Mouse (Mus musculus) CH12.LX (cell line): ENCODE data around the gene Gm6583. TPM values are rescaled to one million over a fixed set of nuclear protein-coding genes. Genes with fewer than 3 reads are reported as not detected.

Experiments
- DNase-seq: peaks from one replicate; pipeline ENCODE4 v3.0.0-alpha.2; 2013; ENCODE audit errors: extremely low read depth
- H3K27ac ChIP-seq: 2 replicates; pipeline ENCODE4 v1.5.1; 2012; ENCODE audit warnings: low read depth, mild to moderate bottlenecking, control low read depth, moderate library complexity; ENCODE audit not compliant: insufficient read depth
- H3K27me3 ChIP-seq: replicated peaks from 2 replicates; pipeline ENCODE3; 2012; ENCODE audit warnings: inconsistent platforms
- H3K36me3 ChIP-seq, 2 experiments: replicated peaks in 1 of 2; 2 replicates each; pipeline versions ENCODE3 to v1.6.1; 2012; ENCODE audit warnings: inconsistent platforms in 1 of 2, low read length in 1 of 2, mild to moderate bottlenecking in 1 of 2, mixed read lengths in 1 of 2, moderate library complexity in 1 of 2; ENCODE audit not compliant: control insufficient read depth in 1 of 2, insufficient read depth in 1 of 2
- H3K4me1 ChIP-seq, 2 experiments: 2 replicates each; pipeline ENCODE4 v1.6.1; 2012; ENCODE audit warnings: inconsistent platforms in 1 of 2, moderate library complexity in 1 of 2; ENCODE audit not compliant: insufficient read depth in 2 of 2, control insufficient read depth in 1 of 2
- H3K4me2 ChIP-seq: 2 replicates; pipeline ENCODE4 v1.6.1; 2012; ENCODE audit warnings: low read depth, mild to moderate bottlenecking, control low read depth; ENCODE audit not compliant: poor library complexity, insufficient read depth, severe bottlenecking
- H3K4me3 ChIP-seq, 3 experiments: fragments of 150-350 bp in 1 of 3; sonication (generic) in 1 of 3; replicated peaks in 1 of 3; 2 replicates each; pipeline versions ENCODE3 to v1.5.1; 2011 to 2012; ENCODE audit warnings: low read depth in 2 of 3, low read length in 2 of 3, mild to moderate bottlenecking in 2 of 3, moderate library complexity in 2 of 3, control low read depth in 1 of 3, improper control_type of control experiment in 1 of 3, inconsistent platforms in 1 of 3, mixed read lengths in 1 of 3; ENCODE audit not compliant: poor library complexity in 1 of 3
- H3K79me2 ChIP-seq: replicated peaks from 2 replicates; pipeline ENCODE4 v1.6.1; 2012; ENCODE audit warnings: mild to moderate bottlenecking, moderate library complexity; ENCODE audit not compliant: control insufficient read depth, poor library complexity, insufficient read depth, severe bottlenecking; ENCODE audit errors: extremely low read depth
- H3K9ac ChIP-seq: 2 replicates; pipeline ENCODE4 v1.6.1; 2012; ENCODE audit warnings: low read depth, mild to moderate bottlenecking, control low read depth, moderate library complexity; ENCODE audit not compliant: insufficient read depth
- H3K9me3 ChIP-seq: replicated peaks from 2 replicates; pipeline ENCODE3; 2012; ENCODE audit warnings: low read length, inconsistent platforms, mixed read lengths
- ELF1 ChIP-seq: IDR thresholded peaks from 2 replicates; pipeline ENCODE4 v1.6.1; 2014; ENCODE audit warnings: low read depth, mild to moderate bottlenecking, inconsistent platforms, low read length, improper control_type of control experiment
- HCFC1 ChIP-seq: IDR thresholded peaks from 2 replicates; pipeline ENCODE4 v1.6.1; 2012; ENCODE audit warnings: low read depth, mild to moderate bottlenecking, inconsistent platforms, low read length, improper control_type of control experiment
- JUND ChIP-seq: conservative IDR thresholded peaks from 2 replicates; pipeline ENCODE4 v1.6.1; 2011; ENCODE audit warnings: low read depth, low read length, improper control_type of control experiment
- MAFK ChIP-seq: IDR thresholded peaks from 2 replicates; pipeline ENCODE4 v1.6.1; 2011; ENCODE audit warnings: low read length, improper control_type of control experiment; ENCODE audit not compliant: insufficient replicate concordance
- MAZ ChIP-seq: IDR thresholded peaks from 2 replicates; pipeline ENCODE4 v1.6.1; 2012; ENCODE audit warnings: low read depth, mild to moderate bottlenecking, inconsistent platforms, low read length, improper control_type of control experiment, moderate library complexity
- MEF2A ChIP-seq: IDR thresholded peaks from 2 replicates; pipeline ENCODE4 v1.6.1; 2014; ENCODE audit warnings: low read depth, mild to moderate bottlenecking, inconsistent platforms, low read length, improper control_type of control experiment, borderline replicate concordance
- MXI1 ChIP-seq: IDR thresholded peaks from 2 replicates; pipeline ENCODE4 v1.6.1; 2011; ENCODE audit warnings: mild to moderate bottlenecking, low read depth, low read length, improper control_type of control experiment
- MYC ChIP-seq: IDR thresholded peaks from 2 replicates; pipeline ENCODE4 v1.6.1; 2011; ENCODE audit warnings: low read depth, mild to moderate bottlenecking, improper control_type of control experiment, low read length
- NELFE ChIP-seq: IDR thresholded peaks from 2 replicates; pipeline ENCODE4 v1.6.1; 2011; ENCODE audit warnings: low read depth, low read length, improper control_type of control experiment
- PAX5 ChIP-seq: IDR thresholded peaks from 2 replicates; pipeline ENCODE4 v1.6.1; 2012; ENCODE audit warnings: low read length, inconsistent platforms, mixed read lengths
- RAD21 ChIP-seq: IDR thresholded peaks from 2 replicates; pipeline ENCODE4 v1.6.1; 2011; ENCODE audit warnings: low read depth, mild to moderate bottlenecking, low read length, improper control_type of control experiment, moderate library complexity
- SIN3A ChIP-seq: IDR thresholded peaks from 2 replicates; pipeline ENCODE4 v1.6.1; 2012; ENCODE audit warnings: low read length, improper control_type of control experiment, inconsistent platforms
- SMC3 ChIP-seq: IDR thresholded peaks from 2 replicates; pipeline ENCODE4 v1.6.1; 2011; ENCODE audit warnings: low read depth, low read length, improper control_type of control experiment
- TBP ChIP-seq: conservative IDR thresholded peaks from 2 replicates; pipeline ENCODE4 v1.6.1; 2011; ENCODE audit warnings: low read depth, low read length, improper control_type of control experiment
- UBTF ChIP-seq: IDR thresholded peaks from 2 replicates; pipeline ENCODE4 v1.6.1; 2012; ENCODE audit warnings: low read depth, mild to moderate bottlenecking, inconsistent platforms, low read length, improper control_type of control experiment, moderate library complexity
- USF1 ChIP-seq: IDR thresholded peaks from 2 replicates; pipeline ENCODE4 v1.6.1; 2014; ENCODE audit warnings: low read depth, mild to moderate bottlenecking, inconsistent platforms, low read length, improper control_type of control experiment
- ZKSCAN1 ChIP-seq: IDR thresholded peaks from 2 replicates; pipeline ENCODE4 v1.6.1; 2012; ENCODE audit warnings: low read depth, inconsistent platforms, low read length, improper control_type of control experiment, borderline replicate concordance
- ZMIZ1 ChIP-seq: IDR thresholded peaks from 2 replicates; pipeline ENCODE4 v1.6.1; 2012; ENCODE audit warnings: low read depth, mild to moderate bottlenecking, inconsistent platforms, low read length, improper control_type of control experiment
- ZNF384 ChIP-seq: IDR thresholded peaks from 2 replicates; pipeline ENCODE4 v1.6.1; 2012; ENCODE audit warnings: low read depth, low read length, improper control_type of control experiment, inconsistent platforms
- dilution Hi-C: fragments of 300-500 bp; cut with MboI; formaldehyde crosslinking; loops from 2 replicates; pipeline ENCODE4 v1.14.3; 2020; ENCODE audit warnings: low sequenced_read_pairs; ENCODE audit not compliant: extremely low pct_unique_long_range_greater_than_20kb, extremely low pct_ligation_motif_present
- in situ Hi-C: fragments of 300-500 bp; cut with MboI; formaldehyde crosslinking; loops from 3 replicates; pipeline ENCODE4 v1.14.3; 2019; ENCODE audit warnings: low sequenced_read_pairs, low pct_ligation_motif_present, low pct_unique_long_range_greater_than_20kb, mixed read lengths
- polyA plus RNA-seq: library from polyadenylated mRNA; unstranded; fragments of >175 nt; gene quantifications from 2 replicates; pipeline ENCODE4 v1.2.1, GENCODE M21; 2012; ENCODE audit warnings: low read depth; ENCODE audit not compliant: insufficient read length
- total RNA-seq, 2 experiments: library from RNA; depleted of rRNA; stranded (reverse); fragments of 300-350 nt in 1 of 2; fragments of >200 nt in 1 of 2; gene quantifications; 2 replicates each; pipeline ENCODE4 v1.2.3; 2012 to 2014

The Gm6583 gene
- total and polyA plus RNA-seq, 3 experiments: not detected

- Histone ChIP-seq H3K27me3 (peaks cover 44% of the 10 kb centered on the region), H3K4me3 (no peak overlapping the region), H3K9ac (no peak overlapping the region), H3K27ac (no peak overlapping the region), H3K36me3 (no peaks in the 10 kb centered on the region), H3K9me3 (no peaks in the 10 kb centered on the region), H3K4me1 (no peaks in the 10 kb centered on the region), H3K79me2 (no peaks in the 10 kb centered on the region), H3K4me2 (no peak overlapping the region)
- no peak for TF ChIP-seq ZKSCAN1
- TF ChIP-seq SIN3A: no peak
- no peak for TF ChIP-seq PAX5
- no peak for TF ChIP-seq USF1
- TF ChIP-seq HCFC1: no peak
- TF ChIP-seq SMC3: no peak
- dilution Hi-C loops (no loop called here), in situ Hi-C loops (no loop called here)
- DNase-seq: no peak
Observed at GRCm38 (mm10) chr5:112389352-112389751, 33.5 kb upstream of the Gm6583 start.

- DNase-seq: peak; percentile 25
- H3K9me3 ChIP-seq: no peaks in the 10 kb centered on the region
- no peaks in the 10 kb centered on the region for H3K4me1 ChIP-seq
- no peaks in the 10 kb centered on the region for H3K79me2 ChIP-seq
- in situ Hi-C loops: no loop called here
- no peak for TF ChIP-seq ELF1
- no peak for TF ChIP-seq NELFE
- no peak for TF ChIP-seq SIN3A
- TF ChIP-seq RAD21: no peak
- TF ChIP-seq MYC: no peak
- no peak for TF ChIP-seq ZNF384
- H3K27me3 ChIP-seq: peaks cover 24% of the 10 kb centered on the region
- peaks cover 3 to 8% of the 10 kb centered on the region in 2 experiments for H3K36me3 ChIP-seq
- H3K9ac ChIP-seq: no peak overlapping the region
- no peak overlapping the region for H3K4me3 ChIP-seq
- H3K27ac ChIP-seq: no peak overlapping the region
- dilution Hi-C loops: no loop called here
- H3K4me2 ChIP-seq: no peak overlapping the region
Observed at GRCm38 (mm10) chr5:112385973-112386372, 30.1 kb upstream of the Gm6583 start.

- Histone ChIP-seq H3K79me2 (no peaks in the 10 kb centered on the region), H3K36me3 (peaks cover 4 to 19% of the 10 kb centered on the region in 2 experiments), H3K4me2 (no peak overlapping the region), H3K4me1 (no peaks in the 10 kb centered on the region), H3K9me3 (no peaks in the 10 kb centered on the region), H3K9ac (no peak overlapping the region), H3K4me3 (no peak overlapping the region), H3K27ac (no peak overlapping the region), H3K27me3 (peaks cover 17% of the 10 kb centered on the region)
- dilution Hi-C loops: no loop called here
- DNase-seq: no peak
- TF ChIP-seq PAX5 (no peak), MEF2A (no peak), JUND (no peak), SMC3 (no peak), SIN3A (no peak), MAFK (no peak), MXI1 (no peak), TBP (no peak), HCFC1 (no peak), ZKSCAN1 (no peak), ZMIZ1 (no peak), UBTF (no peak), MAZ (no peak)
- in situ Hi-C loops: no loop called here
Observed at GRCm38 (mm10) chr5:112384805-112385472, 29.1 kb upstream of the Gm6583 start.
